Comparison of ENCODE assay signal across 12 mouse cellular contexts in the genomic region with DNA sequence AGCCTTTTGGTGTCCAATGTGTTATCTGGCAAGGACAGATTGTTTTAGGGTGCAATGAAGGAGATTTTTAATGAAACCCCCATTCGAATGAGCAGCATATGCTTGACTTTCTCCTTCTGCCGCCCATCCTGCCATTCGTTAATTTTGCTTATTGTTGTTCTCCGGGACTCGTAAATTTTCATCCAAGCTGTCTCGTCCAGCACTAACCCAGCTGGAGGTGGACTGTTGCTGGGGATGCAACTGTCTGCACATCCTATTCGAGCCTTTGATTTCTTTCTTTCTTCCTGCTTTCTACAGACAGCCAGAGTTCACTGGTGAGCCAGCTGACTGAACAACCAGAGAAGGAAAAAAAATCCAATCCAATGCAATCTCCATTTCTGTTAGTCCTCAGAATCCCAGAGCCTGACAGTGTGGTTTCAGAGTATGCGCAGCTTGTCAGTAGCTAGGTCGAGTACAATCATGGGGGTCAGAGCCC.
DNase-seq lines count a peak whose midpoint lies in the region; ATAC-seq lines count a peak whose summit lies in the region.
"Had no signal": no experiment of that assay in that cellular context is flagged by ENCODE, and none has a peak within 500 bp of the region (broad histone marks: within the 10 kb centered on the region; RNA-seq: fewer than 3 reads in every experiment).

No protein-coding gene starts in this region.

- no peaks in the 10 kb centered on the region for H3K36me3 ChIP-seq in kidney, embryonic 16.5 days (ENCODE audit: insufficient read depth, low read length)
- H3K36me3 ChIP-seq in hindbrain, embryonic 16.5 days (ENCODE audit: control insufficient read depth, insufficient read depth, low read length) = no peaks in the 10 kb centered on the region
- H3K36me3 ChIP-seq in midbrain, embryonic 16.5 days (ENCODE audit: control insufficient read depth, insufficient read depth, low read length) = no peaks in the 10 kb centered on the region
- no peaks in the 10 kb centered on the region for H3K36me3 ChIP-seq in embryonic facial prominence, embryonic 10.5 days (replicated peaks)
- H3K36me3 ChIP-seq: embryonic facial prominence, embryonic 15.5 days; G1E had no signal

- H3K4me1 ChIP-seq in kidney, embryonic 16.5 days (ENCODE audit: insufficient read depth, low read length) = no peaks in the 10 kb centered on the region
- H3K4me1 ChIP-seq in hindbrain, embryonic 16.5 days (ENCODE audit: control insufficient read depth, insufficient read depth, low read depth, low read length) = no peaks in the 10 kb centered on the region
- peaks cover 10% of the 10 kb centered on the region for H3K4me1 ChIP-seq in midbrain, embryonic 16.5 days (ENCODE audit: control insufficient read depth, insufficient read depth, low read length)
- H3K4me1 ChIP-seq in embryonic facial prominence, embryonic 10.5 days = peaks cover 16% of the 10 kb centered on the region

- H3K9me3 ChIP-seq in kidney, embryonic 16.5 days (ENCODE audit: low read length) = no peaks in the 10 kb centered on the region
- no peaks in the 10 kb centered on the region for H3K9me3 ChIP-seq in hindbrain, embryonic 16.5 days (ENCODE audit: control insufficient read depth, low read length)
- H3K9me3 ChIP-seq in midbrain, embryonic 16.5 days (replicated peaks; ENCODE audit: control insufficient read depth, low read length, poor library complexity, severe bottlenecking) = no peaks in the 10 kb centered on the region
- no peaks in the 10 kb centered on the region for H3K9me3 ChIP-seq in embryonic facial prominence, embryonic 10.5 days
- H3K9me3 ChIP-seq: embryonic facial prominence, embryonic 15.5 days; G1E had no signal

- WGBS in kidney, embryonic 16.5 days = 35% methylated on average over 9 of the region's 9 CpGs
- 41% methylated on average over 9 of the region's 9 CpGs for whole genome bisulfite sequencing in hindbrain, embryonic 16.5 days
- WGBS in midbrain, embryonic 16.5 days = 54% methylated on average over 9 of the region's 9 CpGs
- 81% methylated on average over 9 of the region's 9 CpGs for WGBS in embryonic facial prominence, embryonic 10.5 days

- H3K27ac ChIP-seq in kidney, embryonic 16.5 days (ENCODE audit: low read length) = 0 out of 2 replicates have a peak overlapping the region, but pooled peaks have one; percentile 1
- H3K27ac ChIP-seq in hindbrain, embryonic 16.5 days (ENCODE audit: low read depth, low read length) = no peak overlapping the region
- H3K27ac ChIP-seq in midbrain, embryonic 16.5 days (ENCODE audit: low read length) = peak overlapping the region; percentile 55
- no peak overlapping the region for H3K27ac ChIP-seq in embryonic facial prominence, embryonic 10.5 days (replicated peaks)
- H3K27ac ChIP-seq: embryonic facial prominence, embryonic 15.5 days had no signal

- no peak overlapping the region for H3K9ac ChIP-seq in kidney, embryonic 16.5 days (replicated peaks; ENCODE audit: low read length)
- H3K9ac ChIP-seq in hindbrain, embryonic 16.5 days (ENCODE audit: low read depth, low read length) = no peak overlapping the region
- H3K9ac ChIP-seq in midbrain, embryonic 16.5 days (ENCODE audit: low read depth, low read length) = 0 out of 2 replicates have a peak overlapping the region, but pooled peaks have one; percentile 10
- H3K9ac ChIP-seq: embryonic facial prominence, embryonic 15.5 days had no signal

- peak; percentile 63; the same call in 1 of the 2 replicates for ATAC-seq in kidney, embryonic 16.5 days (ENCODE audit: low FRiP score, low TSS enrichment)
- ATAC-seq in hindbrain, embryonic 16.5 days = peak; percentile 56
- ATAC-seq in midbrain, embryonic 16.5 days = no peak
- no peak for ATAC-seq in megakaryocyte progenitor cell, adult 5-6 weeks (replicated peaks; ENCODE audit: poor library complexity)

- no peaks in the 10 kb centered on the region for H3K27me3 ChIP-seq in kidney, embryonic 16.5 days (ENCODE audit: insufficient read depth, low read length)
- H3K27me3 ChIP-seq in hindbrain, embryonic 16.5 days (replicated peaks; ENCODE audit: control insufficient read depth, insufficient read depth, low read length) = no peaks in the 10 kb centered on the region
- no peaks in the 10 kb centered on the region for H3K27me3 ChIP-seq in midbrain, embryonic 16.5 days (ENCODE audit: control insufficient read depth, insufficient read depth, low read depth, low read length)
- H3K27me3 ChIP-seq in embryonic facial prominence, embryonic 10.5 days (replicated peaks; ENCODE audit: low read depth, poor library complexity, severe bottlenecking) = no peaks in the 10 kb centered on the region
- H3K27me3 ChIP-seq: embryonic facial prominence, embryonic 15.5 days had no signal

- H3K4me2 ChIP-seq in kidney, embryonic 16.5 days (replicated peaks; ENCODE audit: low read depth, low read length) = no peak overlapping the region
- no peak overlapping the region for H3K4me2 ChIP-seq in hindbrain, embryonic 16.5 days (ENCODE audit: low read length)
- H3K4me2 ChIP-seq in midbrain, embryonic 16.5 days (ENCODE audit: low read length) = peak overlapping the region; percentile 17
- H3K4me2 ChIP-seq: embryonic facial prominence, embryonic 15.5 days had no signal

- no peak overlapping the region for H3K4me3 ChIP-seq in kidney, embryonic 16.5 days (ENCODE audit: low read length)
- no peak overlapping the region for H3K4me3 ChIP-seq in hindbrain, embryonic 16.5 days (ENCODE audit: low read length)
- H3K4me3 ChIP-seq in midbrain, embryonic 16.5 days (ENCODE audit: low read depth, low read length) = no peak overlapping the region
- H3K4me3 ChIP-seq in embryonic facial prominence, embryonic 10.5 days = no peak overlapping the region
- H3K4me3 ChIP-seq: embryonic facial prominence, embryonic 15.5 days had no signal

- peak; percentile 1 for DNase-seq in adrenal gland, postnatal 10 days
- no peak for DNase-seq in adrenal gland, postnatal 25 days
- DNase-seq in kidney, adult 8-10 months = no peak
- DNase-seq in embryonic facial prominence, embryonic 10.5 days (ENCODE audit: low spot score) = no peak
- DNase-seq: gastrocnemius, postnatal 14 days; lung, adult 2 months had no signal

Comparison
In these comparisons a context has a peak if more than half of its experiments do, and no peak if none do; other contexts are left out.
1. ATAC-seq: peak in kidney, embryonic 16.5 days (single experiment) and hindbrain, embryonic 16.5 days (single experiment); none in midbrain, embryonic 16.5 days (single experiment) and megakaryocyte progenitor cell, adult 5-6 weeks (single experiment).
2. H3K27ac ChIP-seq: peak in kidney, embryonic 16.5 days (single experiment) and midbrain, embryonic 16.5 days (single experiment); none in hindbrain, embryonic 16.5 days (single experiment) and embryonic facial prominence, embryonic 10.5 days (single experiment).